Mouse (Mus musculus): ENCODE results near the gene Gstp2. TPM values are rescaled to one million over a fixed set of nuclear protein-coding genes. Genes with fewer than 3 reads are reported as not detected.
"Not testable (repeated sequence)": the region's sequence is repeated elsewhere in the genome, so short reads cannot be mapped to it uniquely, and the experiment has no call there.

Gstp2 gene
- polyA plus RNA-seq, 1 experiment: 12.9 TPM

GRCm38 (mm10) chr19:4072706-4073424 is 27.0 kb upstream of the Gstp2 start:
- no peaks in the 10 kb centered on the region for H3K4me1 ChIP-seq (ENCODE audit: control insufficient read depth, insufficient read depth, low read length)
- no peak overlapping the region for H3K27ac ChIP-seq (ENCODE audit: insufficient read depth, low read length)
- H3K4me3 ChIP-seq (ENCODE audit: insufficient read depth, low read length): no peak overlapping the region
- no peak for TF ChIP-seq CTCF (IDR thresholded peaks at IDR 0.05; ENCODE audit: extremely low read depth, insufficient read depth, low read length)
- no peak for TF ChIP-seq POLR2A (IDR thresholded peaks at IDR 0.05; ENCODE audit: extremely low read depth, insufficient read depth, low read length)

GRCm38 (mm10) chr19:4071406-4071805 is 25.6 kb upstream of the Gstp2 start:
- H3K4me1 ChIP-seq (ENCODE audit: control insufficient read depth, insufficient read depth, low read length): no peaks in the 10 kb centered on the region
- TF ChIP-seq POLR2A (IDR thresholded peaks at IDR 0.05; ENCODE audit: extremely low read depth, insufficient read depth, low read length) (no peak), CTCF (IDR thresholded peaks at IDR 0.05; ENCODE audit: extremely low read depth, insufficient read depth, low read length) (no peak)
- no peak overlapping the region for H3K4me3 ChIP-seq (ENCODE audit: insufficient read depth, low read length)
- H3K27ac ChIP-seq (ENCODE audit: insufficient read depth, low read length): no peak overlapping the region

- Histone ChIP-seq H3K4me3 (ENCODE audit: insufficient read depth, low read length) (no peak overlapping the region), H3K27ac (ENCODE audit: insufficient read depth, low read length) (no peak overlapping the region), H3K4me1 (ENCODE audit: control insufficient read depth, insufficient read depth, low read length) (no peaks in the 10 kb centered on the region)
- TF ChIP-seq CTCF (IDR thresholded peaks at IDR 0.05; ENCODE audit: extremely low read depth, insufficient read depth, low read length) (no peak), POLR2A (IDR thresholded peaks at IDR 0.05; ENCODE audit: extremely low read depth, insufficient read depth, low read length) (no peak)
These were observed 24.9 kb upstream of the Gstp2 start for GRCm38 (mm10) chr19:4070756-4071155.

- Histone ChIP-seq H3K4me3 (ENCODE audit: insufficient read depth, low read length) (no peak overlapping the region), H3K27ac (ENCODE audit: insufficient read depth, low read length) (no peak overlapping the region), H3K4me1 (ENCODE audit: control insufficient read depth, insufficient read depth, low read length) (no peaks in the 10 kb centered on the region)
- TF ChIP-seq CTCF (IDR thresholded peaks at IDR 0.05; ENCODE audit: extremely low read depth, insufficient read depth, low read length): no peak
- TF ChIP-seq POLR2A (IDR thresholded peaks at IDR 0.05; ENCODE audit: extremely low read depth, insufficient read depth, low read length): no peak
These were observed 24.5 kb upstream of the Gstp2 start for GRCm38 (mm10) chr19:4070311-4070710.

GRCm38 (mm10) chr19:4068717-4069410 is 23.0 kb upstream of the Gstp2 start:
- H3K4me3 ChIP-seq (ENCODE audit: insufficient read depth, low read length): no peak overlapping the region
- no peaks in the 10 kb centered on the region for H3K4me1 ChIP-seq (ENCODE audit: control insufficient read depth, insufficient read depth, low read length)
- TF ChIP-seq POLR2A (IDR thresholded peaks at IDR 0.05; ENCODE audit: extremely low read depth, insufficient read depth, low read length) (no peak), CTCF (IDR thresholded peaks at IDR 0.05; ENCODE audit: extremely low read depth, insufficient read depth, low read length) (no peak)
- no peak overlapping the region for H3K27ac ChIP-seq (ENCODE audit: insufficient read depth, low read length)

GRCm38 (mm10) chr19:4068242-4068641 is 22.4 kb upstream of the Gstp2 start:
- H3K4me3 ChIP-seq (ENCODE audit: insufficient read depth, low read length); H3K4me1 ChIP-seq (ENCODE audit: control insufficient read depth, insufficient read depth, low read length); H3K27ac ChIP-seq (ENCODE audit: insufficient read depth, low read length): not testable (repeated sequence)

GRCm38 (mm10) chr19:4066877-4067276 is 21.1 kb upstream of the Gstp2 start:
- no peak overlapping the region for H3K4me3 ChIP-seq (ENCODE audit: insufficient read depth, low read length)
- TF ChIP-seq POLR2A (IDR thresholded peaks at IDR 0.05; ENCODE audit: extremely low read depth, insufficient read depth, low read length) (no peak), CTCF (IDR thresholded peaks at IDR 0.05; ENCODE audit: extremely low read depth, insufficient read depth, low read length) (no peak)
- H3K4me1 ChIP-seq (ENCODE audit: control insufficient read depth, insufficient read depth, low read length): no peaks in the 10 kb centered on the region

GRCm38 (mm10) chr19:4066280-4066679 is 20.5 kb upstream of the Gstp2 start:
- Histone ChIP-seq H3K4me3 (ENCODE audit: insufficient read depth, low read length) (no peak overlapping the region), H3K4me1 (ENCODE audit: control insufficient read depth, insufficient read depth, low read length) (no peaks in the 10 kb centered on the region), H3K27ac (ENCODE audit: insufficient read depth, low read length) (no peak overlapping the region)
- TF ChIP-seq POLR2A (IDR thresholded peaks at IDR 0.05; ENCODE audit: extremely low read depth, insufficient read depth, low read length) (no peak), CTCF (IDR thresholded peaks at IDR 0.05; ENCODE audit: extremely low read depth, insufficient read depth, low read length) (no peak)

More at GRCm38 (mm10) chr19:4066877-4067276, 21.1 kb upstream of the Gstp2 start:
- H3K27ac ChIP-seq (ENCODE audit: insufficient read depth, low read length): no peak overlapping the region

GRCm38 (mm10) chr19:4064501-4064900 is 18.7 kb upstream of the Gstp2 start:
- not testable (repeated sequence) for H3K27ac ChIP-seq (ENCODE audit: insufficient read depth, low read length); H3K4me1 ChIP-seq (ENCODE audit: control insufficient read depth, insufficient read depth, low read length); H3K4me3 ChIP-seq (ENCODE audit: insufficient read depth, low read length)

GRCm38 (mm10) chr19:4063357-4063756 is 17.5 kb upstream of the Gstp2 start:
- H3K27ac ChIP-seq (ENCODE audit: insufficient read depth, low read length); H3K4me3 ChIP-seq (ENCODE audit: insufficient read depth, low read length); H3K4me1 ChIP-seq (ENCODE audit: control insufficient read depth, insufficient read depth, low read length): not testable (repeated sequence)

All from cortical plate, adult 2 months (tissue).